Mouse (Mus musculus) megakaryocyte-erythroid progenitor cell, adult 5 weeks (primary cell): Measurements from ENCODE around the gene A630073D07Rik. TPM values are rescaled to one million over a fixed set of nuclear protein-coding genes. Genes with fewer than 3 reads are reported as not detected.

ENCODE experiments used
- polyA plus RNA-seq: library from polyadenylated mRNA; stranded (reverse); fragments of >175 nt; gene quantifications from 2 replicates; pipeline ENCODE4 v1.2.3, GENCODE M21; 2012

Gene A630073D07Rik
- not detected in 2 replicates for polyA plus RNA-seq

DNA sequence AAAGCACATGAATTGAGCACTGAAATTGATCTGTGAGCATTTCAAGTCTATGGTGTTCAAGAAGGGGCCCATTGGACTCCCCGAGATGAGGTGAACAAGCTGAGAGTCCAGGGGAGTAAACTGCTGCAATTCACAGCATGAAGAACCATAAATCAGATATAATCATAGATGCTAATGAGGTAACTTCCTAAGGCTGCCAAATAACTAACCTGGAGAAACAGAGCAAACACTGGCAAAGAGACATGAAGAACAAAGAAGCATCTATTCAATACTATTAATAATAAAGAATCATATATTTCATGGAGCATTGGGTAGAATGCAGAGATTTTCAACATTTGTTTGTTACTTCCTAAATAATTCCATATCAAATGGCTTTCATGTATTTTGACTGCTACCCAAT is at the start of gene A630073D07Rik:
Gene A630073D07Rik (minus strand): TSS at position 101 of the 400 bp plus-strand sequence.

DNA sequence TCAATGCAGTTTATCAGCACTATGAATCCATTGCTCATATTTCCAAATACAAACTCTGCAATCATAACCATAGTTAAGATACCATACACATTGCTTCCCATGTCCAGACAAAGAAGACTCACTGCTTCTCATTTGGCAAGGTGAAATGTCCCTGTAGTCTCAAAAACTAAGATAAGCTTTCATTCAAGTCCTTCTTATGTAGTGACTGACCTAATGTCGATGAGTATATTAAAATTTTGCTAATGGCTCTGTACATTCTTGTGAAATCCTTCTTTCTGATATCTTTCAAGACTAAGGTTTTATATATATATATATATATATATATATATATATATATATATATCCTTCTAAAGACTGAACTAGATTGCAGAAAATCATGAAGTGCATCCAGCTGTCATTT is 49.6 kb upstream of the A630073D07Rik start, which contains the start of gene Tas2r121:
Gene Tas2r121 (minus strand): TSS at position 101 of the 400 bp plus-strand sequence.

DNA sequence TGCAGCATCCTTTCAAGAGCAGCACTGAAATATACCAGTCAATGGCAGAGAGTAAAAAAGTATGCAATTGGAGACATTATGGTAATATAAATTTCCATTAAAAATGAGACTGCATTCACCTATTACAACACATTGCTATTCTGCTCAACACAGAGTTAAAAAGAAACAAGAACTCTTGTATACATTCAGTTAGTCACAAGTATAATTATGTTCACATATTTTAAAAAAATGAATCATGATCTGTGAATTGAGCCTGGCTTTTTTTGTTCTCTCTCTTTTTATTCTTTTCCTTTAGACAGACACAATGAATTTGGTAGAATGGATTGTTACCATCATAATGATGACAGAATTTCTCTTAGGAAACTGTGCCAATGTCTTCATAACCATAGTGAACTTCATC is 5.3 kb upstream of the A630073D07Rik start, which contains the start of gene Tas2r120:
Gene Tas2r120 (plus strand): TSS at position 301 of the 400 bp plus-strand sequence.

DNA sequence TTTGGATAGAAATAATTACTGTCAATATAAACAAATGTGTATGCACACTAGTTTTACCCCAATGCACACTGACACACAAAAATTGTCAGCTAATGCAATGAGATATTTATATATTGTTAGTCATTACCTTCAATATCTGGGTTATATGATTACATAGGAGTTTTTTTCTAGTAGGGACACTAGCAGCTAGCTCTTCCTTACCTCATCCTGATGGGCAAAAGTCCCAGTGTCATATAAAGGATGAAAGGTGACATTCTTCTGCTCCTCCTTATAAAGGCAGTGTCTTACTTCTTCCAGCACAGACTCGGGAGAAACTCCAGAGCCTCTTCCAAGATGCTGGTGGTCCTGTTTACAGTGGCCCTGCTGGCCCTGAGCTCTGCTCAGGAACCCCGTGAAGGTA is 55.7 kb downstream of the A630073D07Rik start, which contains the start of gene Prp2:
Gene Prp2 (plus strand): TSS at position 301 of the 400 bp plus-strand sequence.

Other genes with a start within 250 kb of the A630073D07Rik start
- not detected in 2 replicates for gene Prh1, start 81.7 kb downstream of the A630073D07Rik start, polyA plus RNA-seq
- gene Prp2, start 55.6 kb downstream of the A630073D07Rik start, polyA plus RNA-seq: not detected in 2 replicates
- gene Tas2r120, start 5.4 kb upstream of the A630073D07Rik start, polyA plus RNA-seq: not detected in 2 replicates
- not detected in 2 replicates for gene Tas2r121, start 49.5 kb upstream of the A630073D07Rik start, polyA plus RNA-seq
- gene Tas2r122, start 60.4 kb upstream of the A630073D07Rik start, polyA plus RNA-seq: not detected in 2 replicates
- not detected in 2 replicates for gene Tas2r115, start 86.5 kb upstream of the A630073D07Rik start, polyA plus RNA-seq
- not detected in 2 replicates for gene Tas2r124, start 103.2 kb upstream of the A630073D07Rik start, polyA plus RNA-seq
- not detected in 2 replicates for gene Tas2r102, start 110.6 kb upstream of the A630073D07Rik start, polyA plus RNA-seq
- not detected in 2 replicates for gene Tas2r136, start 126.6 kb upstream of the A630073D07Rik start, polyA plus RNA-seq
- gene Tas2r117, start 151.3 kb upstream of the A630073D07Rik start, polyA plus RNA-seq: not detected in 2 replicates
- not detected in 2 replicates for gene Tas2r123, start 195.6 kb upstream of the A630073D07Rik start, polyA plus RNA-seq
- not detected in 2 replicates for gene Tas2r116, start 203.9 kb upstream of the A630073D07Rik start, polyA plus RNA-seq
- not detected in 2 replicates for gene Tas2r110, start 216.5 kb upstream of the A630073D07Rik start, polyA plus RNA-seq
- gene Tas2r113, start 241.5 kb upstream of the A630073D07Rik start, polyA plus RNA-seq: not detected in 2 replicates